Mouse (Mus musculus): ENCODE measurements around the gene Polr3gl. TPM values are rescaled to one million over a fixed set of nuclear protein-coding genes. Genes with fewer than 3 reads are reported as not detected.
A peak's percentile ranks its signal among the peaks of the same experiment; 100 is the strongest.

Gene Polr3gl
- polyA plus RNA-seq, 1 experiment from 2014 or later = 26.0 TPM

GRCm38 (mm10) chr3:96576005-96576658 lies 17.8 kb downstream of the Polr3gl start:
- H3K9ac ChIP-seq (ENCODE audit: low read depth, low read length) = 0 out of 2 replicates have a peak overlapping the region, but pooled peaks have one; percentile 3
- H3K4me1 ChIP-seq (replicated peaks; ENCODE audit: insufficient read depth, low read length) = peaks cover 17% of the 10 kb centered on the region; the same call in 1 of the 2 replicates

GRCm38 (mm10) chr3:96575272-96575984 lies 18.6 kb downstream of the Polr3gl start:
- 74% methylated on average over 8 of the region's 8 CpGs for WGBS
- ATAC-seq (replicated peaks; ENCODE audit: low FRiP score, low read depth) (0 out of 2 replicates have a peak, but pooled peaks have one; percentile 3), DNase-seq (ENCODE audit: low spot score) (no peak)
- Histone ChIP-seq H3K9ac (ENCODE audit: low read depth, low read length) (no peak overlapping the region), H3K27me3 (ENCODE audit: insufficient read depth, low read length) (no peaks in the 10 kb centered on the region), H3K4me2 (ENCODE audit: low read length) (peak overlapping the region; percentile 19; the same call in 1 of the 2 replicates), H3K4me3 (replicated peaks; ENCODE audit: low read depth, low read length) (no peak overlapping the region), H3K9me3 (replicated peaks; ENCODE audit: low read length) (no peaks in the 10 kb centered on the region), H3K27ac (peak overlapping the region; percentile 90), H3K36me3 (ENCODE audit: insufficient read depth, low read length) (no peaks in the 10 kb centered on the region), H3K4me1 (replicated peaks; ENCODE audit: insufficient read depth, low read length) (peaks cover 17% of the 10 kb centered on the region; the same call in 1 of the 2 replicates)
- no peak for TF ChIP-seq CTCF (IDR thresholded peaks at IDR 0.05; ENCODE audit: low read depth)

More at GRCm38 (mm10) chr3:96576005-96576658, 17.8 kb downstream of the Polr3gl start:
- peak; percentile 97 for DNase-seq (ENCODE audit: low spot score)
- 22% methylated on average over 14 of the region's 14 CpGs for WGBS
- TF ChIP-seq CTCF (IDR thresholded peaks at IDR 0.05; ENCODE audit: low read depth) = no peak
- ATAC-seq (replicated peaks; ENCODE audit: low FRiP score, low read depth) = peak; percentile 50
- no peaks in the 10 kb centered on the region for H3K27me3 ChIP-seq (ENCODE audit: insufficient read depth, low read length)
- peak overlapping the region; percentile 90 for H3K27ac ChIP-seq
- peak overlapping the region; percentile 19 for H3K4me2 ChIP-seq (ENCODE audit: low read length)
- H3K9me3 ChIP-seq (replicated peaks; ENCODE audit: low read length) = no peaks in the 10 kb centered on the region
- no peak overlapping the region for H3K4me3 ChIP-seq (replicated peaks; ENCODE audit: low read depth, low read length)
- H3K36me3 ChIP-seq (ENCODE audit: insufficient read depth, low read length) = no peaks in the 10 kb centered on the region

GRCm38 (mm10) chr3:96573611-96574511 lies 20.1 kb downstream of the Polr3gl start:
- Histone ChIP-seq H3K4me3 (replicated peaks; ENCODE audit: low read depth, low read length) (no peak overlapping the region), H3K27ac (no peak overlapping the region), H3K36me3 (ENCODE audit: insufficient read depth, low read length) (no peaks in the 10 kb centered on the region), H3K4me2 (ENCODE audit: low read length) (no peak overlapping the region), H3K27me3 (ENCODE audit: insufficient read depth, low read length) (no peaks in the 10 kb centered on the region), H3K9ac (ENCODE audit: low read depth, low read length) (no peak overlapping the region; the same call in 1 of the 2 replicates), H3K9me3 (replicated peaks; ENCODE audit: low read length) (no peaks in the 10 kb centered on the region), H3K4me1 (replicated peaks; ENCODE audit: insufficient read depth, low read length) (peaks cover 17% of the 10 kb centered on the region; the same call in 1 of the 2 replicates)
- ATAC-seq (replicated peaks; ENCODE audit: low FRiP score, low read depth) (no peak), DNase-seq (ENCODE audit: low spot score) (no peak)
- 61% methylated on average over 19 of the region's 19 CpGs for WGBS
- no peak for TF ChIP-seq CTCF (IDR thresholded peaks at IDR 0.05; ENCODE audit: low read depth)

GRCm38 (mm10) chr3:96571896-96572698 lies 21.9 kb downstream of the Polr3gl start:
- Histone ChIP-seq H3K27me3 (ENCODE audit: insufficient read depth, low read length) (no peaks in the 10 kb centered on the region), H3K4me1 (replicated peaks; ENCODE audit: insufficient read depth, low read length) (peaks cover 12% of the 10 kb centered on the region; the same call in 1 of the 2 replicates), H3K4me3 (replicated peaks; ENCODE audit: low read depth, low read length) (no peak overlapping the region), H3K9me3 (replicated peaks; ENCODE audit: low read length) (no peaks in the 10 kb centered on the region), H3K27ac (peak overlapping the region; percentile 79), H3K4me2 (ENCODE audit: low read length) (no peak overlapping the region), H3K9ac (ENCODE audit: low read depth, low read length) (no peak overlapping the region), H3K36me3 (ENCODE audit: insufficient read depth, low read length) (no peaks in the 10 kb centered on the region)
- TF ChIP-seq CTCF (IDR thresholded peaks at IDR 0.05; ENCODE audit: low read depth) = no peak
- no peak for DNase-seq (ENCODE audit: low spot score)
- no peak for ATAC-seq (replicated peaks; ENCODE audit: low FRiP score, low read depth)
- 64% methylated on average over 16 of the region's 16 CpGs for WGBS

- no peaks in the 10 kb centered on the region for H3K27me3 ChIP-seq (ENCODE audit: insufficient read depth, low read length)
- H3K9me3 ChIP-seq (replicated peaks; ENCODE audit: low read length) = no peaks in the 10 kb centered on the region
- H3K36me3 ChIP-seq (ENCODE audit: insufficient read depth, low read length) = no peaks in the 10 kb centered on the region
- H3K4me3 ChIP-seq (replicated peaks; ENCODE audit: low read depth, low read length) = no peak overlapping the region
- TF ChIP-seq CTCF (IDR thresholded peaks at IDR 0.05; ENCODE audit: low read depth) = no peak
- peak overlapping the region; percentile 79 for H3K27ac ChIP-seq
- no peak overlapping the region for H3K9ac ChIP-seq (ENCODE audit: low read depth, low read length)
- peaks cover 10% of the 10 kb centered on the region; the same call in 1 of the 2 replicates for H3K4me1 ChIP-seq (replicated peaks; ENCODE audit: insufficient read depth, low read length)
- WGBS = 76% methylated on average over 2 of the region's 2 CpGs
- H3K4me2 ChIP-seq (ENCODE audit: low read length) = no peak overlapping the region
- no peak for ATAC-seq (replicated peaks; ENCODE audit: low FRiP score, low read depth)
- DNase-seq (ENCODE audit: low spot score) = no peak
Observed at GRCm38 (mm10) chr3:96571336-96571735, 22.6 kb downstream of the Polr3gl start.

Data from kidney, postnatal 0 days (tissue).